Mouse (Mus musculus): ENCODE measurements around the gene Asb10. TPM values are rescaled to one million over a fixed set of nuclear protein-coding genes. Genes with fewer than 3 reads are reported as not detected.

Gene Asb10
- total and polyA plus RNA-seq, 3 experiments: 0.12 to 0.32 TPM; not detected in 1

DNA sequence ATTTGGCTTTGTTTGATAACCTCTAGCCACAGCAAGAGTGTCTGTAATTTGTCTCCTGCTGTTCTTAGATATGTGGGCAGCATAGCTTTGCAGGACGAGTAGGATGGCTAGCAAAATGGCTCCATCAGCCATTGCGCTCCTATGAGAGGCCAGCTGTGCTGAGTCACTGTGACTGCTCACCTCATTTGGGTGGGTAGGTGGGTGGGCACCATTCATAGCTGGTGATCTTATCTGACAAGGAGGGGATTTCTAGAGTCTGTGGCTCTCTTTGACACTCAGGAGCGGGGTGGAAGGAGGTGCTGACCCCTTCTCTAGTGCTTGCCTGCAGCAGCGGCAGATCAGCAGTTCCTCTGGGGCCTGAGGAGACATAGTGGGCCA is 46.4 kb upstream of the Asb10 start (continued):
- TF ChIP-seq USF2 (IDR thresholded peaks at IDR 0.05; ENCODE audit: borderline replicate concordance in 1 of 2, insufficient read depth in 1 of 2, low read depth in 1 of 2, low read length in 2 of 2): 0 out of 4 replicates have a peak, but pooled peaks of 1 of the 2 experiments have one; percentile 10

DNA sequence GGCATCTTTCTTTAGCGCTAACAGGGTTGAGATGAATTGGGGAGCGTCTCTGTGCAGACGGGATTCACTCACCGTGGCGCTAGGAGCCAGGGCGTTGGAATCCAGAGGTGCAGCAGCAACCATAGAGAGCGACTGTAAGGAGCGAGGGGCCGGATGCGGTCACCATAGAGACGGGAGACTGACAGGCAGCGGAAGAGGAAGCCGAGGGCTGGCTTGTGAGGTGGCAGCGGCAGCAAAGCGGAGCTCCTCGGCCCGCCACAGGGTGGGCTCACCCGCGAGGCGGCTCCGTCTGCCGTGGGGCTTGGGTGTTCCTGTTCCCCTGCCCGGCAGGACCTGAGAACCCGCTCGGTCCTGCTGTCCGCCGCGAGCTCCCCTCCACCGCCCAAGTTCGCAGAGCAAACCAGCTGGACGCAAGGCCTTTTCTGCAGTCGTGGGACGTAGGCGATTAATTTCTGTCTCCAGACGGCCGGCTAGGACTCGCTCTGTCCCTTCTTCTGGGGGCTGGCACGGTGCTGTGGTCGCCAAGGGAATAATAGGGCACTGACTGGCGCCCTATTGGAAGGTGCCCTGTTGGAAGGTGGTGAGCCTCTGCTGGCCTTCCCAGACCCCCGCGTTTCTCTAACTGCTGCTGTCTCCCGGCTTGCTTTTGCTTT is 45.9 kb upstream of the Asb10 start, which contains the start of gene Chpf2:
Chpf2 (plus strand) TSS at position 195 of the 653 bp plus-strand sequence.
- peak within 1 kb of the TSS; percentile 90 for H3K9ac ChIP-seq (ENCODE audit: control insufficient read depth, low read depth, low read length, poor library complexity, severe bottlenecking)
- no peaks in the 10 kb centered on the region for H3K9me3 ChIP-seq (replicated peaks; ENCODE audit: insufficient read depth, low read length)
- DNase-seq (ENCODE audit: low read depth, low spot score): peak; percentile 97
- H3K36me3 ChIP-seq (ENCODE audit: control insufficient read depth in 1 of 2, insufficient read depth in 2 of 2, low read length in 2 of 2): peaks cover 7 to 8% of the 10 kb centered on the region in 2 experiments; a peak in 3 of 4 replicates
- no peaks in the 10 kb centered on the region for H3K27me3 ChIP-seq (ENCODE audit: control insufficient read depth in 1 of 2, insufficient read depth in 2 of 2, low read length in 2 of 2)
- H3K27ac ChIP-seq (ENCODE audit: control insufficient read depth, low read depth, low read length): peak within 1 kb of the TSS; percentile 73
- H3K4me3 ChIP-seq (ENCODE audit: control insufficient read depth in 1 of 2, insufficient read depth in 1 of 2, low read depth in 2 of 2, low read length in 2 of 2): peak within 1 kb of the TSS; percentile 86 to 91
- peaks cover 28% of the 10 kb centered on the region for H3K79me2 ChIP-seq (ENCODE audit: control insufficient read depth, insufficient read depth, low read length, poor library complexity)
- peaks cover 3 to 14% of the 10 kb centered on the region in 2 experiments for H3K4me1 ChIP-seq (ENCODE audit: control insufficient read depth in 1 of 2, insufficient read depth in 2 of 2, low read length in 2 of 2)
- TF ChIP-seq ZMIZ1 (IDR thresholded peaks at IDR 0.05; ENCODE audit: low read depth, low read length) (no peak; the same call in 1 of the 2 replicates), MYC (IDR thresholded peaks at IDR 0.05; ENCODE audit: low read depth, low read length) (0 out of 2 replicates have a peak, but pooled peaks have one; percentile 3), GABPA (IDR thresholded peaks at IDR 0.05; ENCODE audit: low read depth, low read length) (no peak), NRF1 (IDR thresholded peaks at IDR 0.05; ENCODE audit: insufficient read depth, low read depth, low read length, poor library complexity, severe bottlenecking) (no peak), MAZ (IDR thresholded peaks at IDR 0.05; ENCODE audit: low read depth, low read length) (0 out of 2 replicates have a peak, but pooled peaks have one; percentile 41), POLR2AphosphoS2 (IDR thresholded peaks at IDR 0.05; ENCODE audit: low read length) (peak; percentile 75; the same call in 1 of the 2 replicates), TCF12 (IDR thresholded peaks at IDR 0.05; ENCODE audit: low read depth, low read length) (peak; percentile 73), MAX (IDR thresholded peaks at IDR 0.05; ENCODE audit: low read length) (peak; percentile 28; the same call in 1 of the 2 replicates), UBTF (IDR thresholded peaks at IDR 0.05; ENCODE audit: borderline replicate concordance, insufficient read depth, low read depth, low read length) (no peak), ETS1 (IDR thresholded peaks at IDR 0.05; ENCODE audit: low read depth, low read length) (no peak), USF2 (IDR thresholded peaks at IDR 0.05; ENCODE audit: borderline replicate concordance in 1 of 2, insufficient read depth in 1 of 2, low read depth in 1 of 2, low read length in 2 of 2) (no peak), TBP (IDR thresholded peaks at IDR 0.05; ENCODE audit: low read depth, low read length) (peak; percentile 85; the same call in 1 of the 2 replicates), E2F4 (IDR thresholded peaks at IDR 0.05; ENCODE audit: borderline replicate concordance, low read depth, low read length) (0 out of 2 replicates have a peak, but pooled peaks have one; percentile 32), MXI1 (IDR thresholded peaks at IDR 0.05; ENCODE audit: low read depth, low read length) (peak; percentile 84), MAFK (IDR thresholded peaks at IDR 0.05; ENCODE audit: borderline replicate concordance, low read depth, low read length) (no peak), ZC3H11A (IDR thresholded peaks at IDR 0.05; ENCODE audit: low read depth, low read length) (no peak), ELF1 (IDR thresholded peaks at IDR 0.05; ENCODE audit: low read depth, low read length) (peak; percentile 95), POLR2AphosphoS5 (IDR thresholded peaks at IDR 0.05; ENCODE audit: borderline replicate concordance, low read depth, low read length) (0 out of 2 replicates have a peak, but pooled peaks have one; percentile 59), MYB (IDR thresholded peaks at IDR 0.05; ENCODE audit: low read depth, low read length) (no peak), USF1 (IDR thresholded peaks at IDR 0.05; ENCODE audit: low read depth, low read length) (no peak), SMC3 (IDR thresholded peaks at IDR 0.05; ENCODE audit: low read depth, low read length) (no peak), HCFC1 (IDR thresholded peaks at IDR 0.05; ENCODE audit: low read depth, low read length) (peak; percentile 92), BHLHE40 (IDR thresholded peaks at IDR 0.05; ENCODE audit: borderline replicate concordance, low read depth, low read length) (no peak), GATA1 (IDR thresholded peaks at IDR 0.05; ENCODE audit: low read depth, low read length) (no peak), TAL1 (IDR thresholded peaks at IDR 0.05; ENCODE audit: low read length) (no peak), NELFE (IDR thresholded peaks at IDR 0.05; ENCODE audit: low read depth, low read length) (peak; percentile 95), KAT2A (conservative IDR thresholded peaks at IDR 0.05; ENCODE audit: low read depth, low read length) (no peak; the same call in 1 of the 2 replicates), MEF2A (IDR thresholded peaks at IDR 0.05; ENCODE audit: extremely low read depth, insufficient replicate concordance, low read depth, low read length, poor library complexity, severe bottlenecking) (no peak), CHD1 (IDR thresholded peaks at IDR 0.05; ENCODE audit: low read depth, low read length) (0 out of 2 replicates have a peak, but pooled peaks have one; percentile 50), SIN3A (IDR thresholded peaks at IDR 0.05; ENCODE audit: low read length) (peak; percentile 94), JUND (IDR thresholded peaks at IDR 0.05; ENCODE audit: low read depth, low read length) (no peak), EP300 (IDR thresholded peaks at IDR 0.05; ENCODE audit: low read depth in 1 of 2, low read length in 2 of 2) (0 out of 4 replicates have a peak, but pooled peaks have one; percentile 12 to 22)
